17 mouse cellular contexts compared by ENCODE assay signal in genomic region chr9:109917931-109918330, GRCm38 (mm10). TPM values are rescaled to one million over a fixed set of nuclear protein-coding genes. Genes with fewer than 3 reads are reported as not detected.
DNase-seq lines count a peak whose midpoint lies in the region; ATAC-seq and TF ChIP-seq lines count a peak whose summit lies in the region.
"Had no signal": no experiment of that assay in that cellular context is flagged by ENCODE, and none has a peak within 500 bp of the region (broad histone marks: within the 10 kb centered on the region; RNA-seq: fewer than 3 reads in every experiment).

No protein-coding gene starts in this region.

- ATAC-seq in intestine, postnatal 0 days: no peak
- ATAC-seq: forebrain, embryonic 13.5 days; inflammation-experienced regulatory T-cells, adult 6 months; midbrain, embryonic 16.5 days had no signal

- no peak for TF ChIP-seq CTCF in intestine, postnatal 0 days (IDR thresholded peaks at IDR 0.05; ENCODE audit: low read depth)

- no peaks in the 10 kb centered on the region for H3K27me3 ChIP-seq in intestine, postnatal 0 days (replicated peaks; ENCODE audit: control insufficient read depth, insufficient read depth, low read length)
- H3K27me3 ChIP-seq: embryonic facial prominence, embryonic 15.5 days; forebrain, embryonic 13.5 days; limb, embryonic 13.5 days had no signal

- H3K4me3 ChIP-seq in intestine, postnatal 0 days (ENCODE audit: low read depth, low read length): no peak overlapping the region
- H3K4me3 ChIP-seq: embryonic facial prominence, embryonic 15.5 days; forebrain, embryonic 13.5 days; limb, embryonic 13.5 days had no signal

- no peak overlapping the region for H3K27ac ChIP-seq in intestine, postnatal 0 days (ENCODE audit: low read depth, low read length)
- H3K27ac ChIP-seq: embryonic facial prominence, embryonic 15.5 days; forebrain, embryonic 13.5 days; limb, embryonic 13.5 days; stomach, postnatal 0 days had no signal

- WGBS in intestine, postnatal 0 days: 90% methylated on average over 2 of the region's 2 CpGs

- H3K4me2 ChIP-seq in intestine, postnatal 0 days (replicated peaks; ENCODE audit: low read depth): no peak overlapping the region
- H3K4me2 ChIP-seq: embryonic facial prominence, embryonic 15.5 days; forebrain, embryonic 13.5 days; limb, embryonic 13.5 days had no signal

- no peak overlapping the region for H3K9ac ChIP-seq in intestine, postnatal 0 days (ENCODE audit: low read depth, low read length)
- H3K9ac ChIP-seq: embryonic facial prominence, embryonic 15.5 days; forebrain, embryonic 13.5 days; limb, embryonic 13.5 days had no signal

- H3K9me3 ChIP-seq in intestine, postnatal 0 days (ENCODE audit: control insufficient read depth): no peaks in the 10 kb centered on the region
- H3K9me3 ChIP-seq: embryonic facial prominence, embryonic 15.5 days; forebrain, embryonic 13.5 days; limb, embryonic 13.5 days had no signal

- H3K4me1 ChIP-seq in intestine, postnatal 0 days (replicated peaks; ENCODE audit: control insufficient read depth, insufficient read depth, low read length): no peaks in the 10 kb centered on the region
- H3K4me1 ChIP-seq: embryonic facial prominence, embryonic 15.5 days; forebrain, embryonic 13.5 days; limb, embryonic 13.5 days had no signal

- no peaks in the 10 kb centered on the region for H3K36me3 ChIP-seq in intestine, postnatal 0 days (ENCODE audit: control insufficient read depth, insufficient read depth)
- H3K36me3 ChIP-seq: embryonic facial prominence, embryonic 15.5 days; limb, embryonic 13.5 days had no signal

- DNase-seq in cerebellum, postnatal 25 days: peak; percentile 11 to 26
- DNase-seq in cerebellum, adult 11 months: no peak
- peak; percentile 12 for DNase-seq in left cerebral cortex, postnatal 4 days
- DNase-seq in left cerebral cortex, postnatal 10 days (ENCODE audit: extremely low spot score in 1 of 2, low spot score in 2 of 2): no peak
- DNase-seq in adrenal gland, adult 2 months: peak; percentile 85
- DNase-seq in heart, postnatal 36 days: peak; percentile 52 to 55
- DNase-seq in layer of hippocampus, adult 18-20 months (ENCODE audit: low spot score in 2 of 2): no peak
- DNase-seq: kidney, postnatal 4 days; lung, adult 18-20 months; retina, postnatal 1 day had no signal

- intact Hi-C loops in left cerebral cortex, postnatal 4 days (cut with DNase I): no loop called here
- intact Hi-C loops in left cerebral cortex, postnatal 10 days (cut with DNase I): no loop called here
- intact Hi-C loops in heart, postnatal 36 days (cut with DNase I): no loop called here

RNA-seq across cellular contexts. Expression of gene Map4, which starts 13.3 kb away (rescaled TPM):
- 100 to 1,000 TPM; 477 to 488 TPM for total RNA-seq in left cerebral cortex, postnatal 4 days (2021)
- total RNA-seq in left cerebral cortex, postnatal 10 days (2021): 100 to 1,000 TPM; 453 to 481 TPM
- total RNA-seq in adrenal gland, adult 2 months (2021): 10 to 100 TPM; 81.6 to 82.5 TPM
- polyA plus RNA-seq in adrenal gland, adult 2 months (2012; rRNA removed): 219 and 223 TPM in 2 replicates
- total RNA-seq in heart, postnatal 36 days (2021): 100 to 1,000 TPM; 316 to 318 TPM
- total RNA-seq in layer of hippocampus, adult 18-20 months (2021): 100 to 1,000 TPM; 558 to 622 TPM
- polyA plus RNA-seq in intestine, postnatal 0 days (2015; fragmentation: Nextera tagmentation; extraction: Ambion mirVana): 26.0 and 28.4 TPM in 2 replicates

RNA-seq across cellular contexts. Expression of gene Cdc25a, which starts 42.6 kb away (rescaled TPM):
- 10 to 100 TPM in 1 of 2 experiments, 1 to 10 TPM in 1; 9.9 to 10.3 TPM for total RNA-seq in left cerebral cortex, postnatal 4 days (2021)
- total RNA-seq in left cerebral cortex, postnatal 10 days (2021): 1 to 10 TPM; 5.6 to 6.6 TPM
- 10 to 100 TPM; 11.4 to 13.3 TPM for total RNA-seq in adrenal gland, adult 2 months (2021)
- polyA plus RNA-seq in adrenal gland, adult 2 months (2012; rRNA removed): 4.3 TPM in 2 replicates
- 1 to 10 TPM; 4.4 to 6.3 TPM for total RNA-seq in heart, postnatal 36 days (2021)
- total RNA-seq in layer of hippocampus, adult 18-20 months (2021): 1 to 10 TPM; 4.6 to 4.9 TPM
- 21.3 and 25.9 TPM in 2 replicates for polyA plus RNA-seq in intestine, postnatal 0 days (2015; fragmentation: Nextera tagmentation; extraction: Ambion mirVana)

Comparison
In these comparisons a context has a peak if more than half of its experiments do, and no peak if none do; other contexts are left out.
1. DNase-seq: peak in cerebellum, postnatal 25 days (2 of 2), left cerebral cortex, postnatal 4 days (single experiment), adrenal gland, adult 2 months (single experiment) and heart, postnatal 36 days (2 of 2); none in cerebellum, adult 11 months (single experiment), left cerebral cortex, postnatal 10 days (0 of 2) and layer of hippocampus, adult 18-20 months (0 of 2).